Mouse (Mus musculus) lung, embryonic 15.5 days (tissue): ENCODE measurements around the gene Pitpnm1. TPM values are rescaled to one million over a fixed set of nuclear protein-coding genes. Genes with fewer than 3 reads are reported as not detected.

Experiments used
- ATAC-seq: fragments of 200-750 bp; cut with Nextera tagmentation; 2 replicates; pipeline ENCODE4 v1.8.0; 2017; ENCODE audit warnings: moderate number of reproducible peaks, borderline replicate concordance; ENCODE audit not compliant: low FRiP score, low TSS enrichment; ENCODE audit errors: extremely low read depth
- H3K27ac ChIP-seq: fragments of 300-500 bp; sonication (generic); 2 replicates; pipeline ENCODE4 v1.5.1; 2015; ENCODE audit warnings: moderate library complexity, mild to moderate bottlenecking, inconsistent platforms
- H3K27me3 ChIP-seq: fragments of 300-500 bp; sonication (generic); 2 replicates; pipeline ENCODE4 v1.6.1; 2015; ENCODE audit warnings: inconsistent platforms
- H3K36me3 ChIP-seq: fragments of 300-500 bp; sonication (generic); 2 replicates; pipeline ENCODE4 v1.6.1; 2015; ENCODE audit warnings: inconsistent platforms
- H3K4me1 ChIP-seq: fragments of 300-500 bp; sonication (generic); 2 replicates; pipeline ENCODE4 v1.6.1; 2015; ENCODE audit warnings: inconsistent platforms
- H3K4me2 ChIP-seq: fragments of 300-500 bp; sonication (generic); 2 replicates; pipeline ENCODE4 v1.6.1; 2015; ENCODE audit warnings: inconsistent platforms, mild to moderate bottlenecking, moderate library complexity
- H3K4me3 ChIP-seq: fragments of 300-500 bp; sonication (generic); 2 replicates; pipeline ENCODE4 v1.5.1; 2015; ENCODE audit warnings: mild to moderate bottlenecking, inconsistent platforms
- H3K9ac ChIP-seq: fragments of 300-500 bp; sonication (generic); 2 replicates; pipeline ENCODE4 v1.6.1; 2015; ENCODE audit warnings: inconsistent platforms
- H3K9me3 ChIP-seq: fragments of 300-500 bp; sonication (generic); 2 replicates; pipeline ENCODE4 v1.6.1; 2016; ENCODE audit warnings: inconsistent platforms
- WGBS: fragments of 180-500 bp; shearing (Covaris S2); methylation state at CpG from one replicate; pipeline ENCODE4 v1.1.7; 2015; 5-methylcytosine and 5-hydroxymethylcytosine counted together
- polyA plus RNA-seq: library from polyadenylated mRNA; unstranded; fragments of >200 nt; fragmentation: Nextera tagmentation; extraction: Ambion mirVana; gene quantifications from 2 replicates; pipeline ENCODE4 v1.2.1, GENCODE M21; 2015

Gene Pitpnm1
- polyA plus RNA-seq, 1 experiment from 2014 or later: 13.8 TPM

- no peak overlapping the region for H3K4me3 ChIP-seq
- 71% methylated on average over 13 of the region's 13 CpGs for WGBS
- no peak for ATAC-seq
- H3K4me1 ChIP-seq: peaks cover 2% of the 10 kb centered on the region
- H3K27ac ChIP-seq: no peak overlapping the region
- peaks cover 45% of the 10 kb centered on the region for H3K36me3 ChIP-seq
- H3K4me2 ChIP-seq: no peak overlapping the region
- no peaks in the 10 kb centered on the region for H3K27me3 ChIP-seq
- H3K9ac ChIP-seq: no peak overlapping the region
- H3K9me3 ChIP-seq: no peaks in the 10 kb centered on the region
Measured at GRCm38 (mm10) chr19:4154437-4155222, 54.8 kb downstream of the Pitpnm1 start.

GRCm38 (mm10) chr19:4155223-4156072 is 55.6 kb downstream of the Pitpnm1 start:
- H3K9ac ChIP-seq: no peak overlapping the region
- H3K4me1 ChIP-seq: no peaks in the 10 kb centered on the region
- H3K36me3 ChIP-seq: peaks cover 50% of the 10 kb centered on the region
- H3K4me3 ChIP-seq: no peak overlapping the region
- 75% methylated on average over 6 of the region's 6 CpGs for WGBS
- H3K9me3 ChIP-seq: no peaks in the 10 kb centered on the region
- ATAC-seq: no peak
- H3K4me2 ChIP-seq: no peak overlapping the region
- no peaks in the 10 kb centered on the region for H3K27me3 ChIP-seq
- no peak overlapping the region for H3K27ac ChIP-seq

- no peaks in the 10 kb centered on the region for H3K4me1 ChIP-seq
- H3K4me2 ChIP-seq: no peak overlapping the region
- no peak overlapping the region for H3K9ac ChIP-seq
- no peak overlapping the region for H3K4me3 ChIP-seq
- ATAC-seq: no peak
- 75% methylated on average over 20 of the region's 20 CpGs for WGBS
- H3K27ac ChIP-seq: no peak overlapping the region
- H3K9me3 ChIP-seq: no peaks in the 10 kb centered on the region
- H3K27me3 ChIP-seq: no peaks in the 10 kb centered on the region
- H3K36me3 ChIP-seq: peaks cover 53% of the 10 kb centered on the region
Measured at GRCm38 (mm10) chr19:4156073-4156579, 56.3 kb downstream of the Pitpnm1 start.

DNA sequence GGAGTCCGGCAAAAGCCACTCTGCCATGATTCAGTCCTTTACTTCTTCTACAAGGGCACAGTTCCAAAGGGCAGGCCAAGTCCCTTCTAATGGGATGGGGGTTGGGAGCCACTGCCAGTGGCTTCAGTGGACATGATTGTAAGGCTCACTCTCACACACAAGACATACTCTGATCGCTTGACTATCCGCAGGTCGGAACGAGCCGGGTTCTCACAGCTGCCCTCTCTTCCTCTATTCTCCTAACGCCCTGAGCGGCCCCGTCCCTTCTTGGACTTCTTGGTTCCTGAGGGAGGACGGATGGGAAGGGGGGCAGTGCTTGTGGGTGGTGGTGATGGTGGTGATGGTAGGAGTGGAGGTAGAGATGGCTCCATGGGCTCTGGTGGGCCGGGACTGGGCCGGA is 57.0 kb downstream of the Pitpnm1 start:
- H3K4me1 ChIP-seq: peaks cover 1% of the 10 kb centered on the region; the same call in 1 of the 2 replicates
- H3K4me2 ChIP-seq: no peak overlapping the region
- no peaks in the 10 kb centered on the region for H3K9me3 ChIP-seq
- no peak overlapping the region for H3K27ac ChIP-seq
- no peak overlapping the region for H3K9ac ChIP-seq
- H3K4me3 ChIP-seq: no peak overlapping the region
- H3K36me3 ChIP-seq: peaks cover 56% of the 10 kb centered on the region
- H3K27me3 ChIP-seq: no peaks in the 10 kb centered on the region
- ATAC-seq: no peak
- WGBS: 86% methylated on average over 12 of the region's 12 CpGs

GRCm38 (mm10) chr19:4159049-4159448 is 59.3 kb downstream of the Pitpnm1 start:
- WGBS: 94% methylated on average over 8 of the region's 8 CpGs
- Histone ChIP-seq H3K4me1 (peaks cover 18% of the 10 kb centered on the region), H3K4me2 (no peak overlapping the region), H3K36me3 (peaks cover 50% of the 10 kb centered on the region), H3K27me3 (no peaks in the 10 kb centered on the region), H3K27ac (no peak overlapping the region), H3K9me3 (no peaks in the 10 kb centered on the region), H3K9ac (no peak overlapping the region), H3K4me3 (no peak overlapping the region)
- ATAC-seq: no peak

GRCm38 (mm10) chr19:4162646-4163542 is 63.1 kb downstream of the Pitpnm1 start, which contains the start of gene Rps6kb2:
Gene Rps6kb2, minus strand, starts transcription at chr19:4163354.
- WGBS: 5% methylated on average over 42 of the region's 42 CpGs

DNA sequence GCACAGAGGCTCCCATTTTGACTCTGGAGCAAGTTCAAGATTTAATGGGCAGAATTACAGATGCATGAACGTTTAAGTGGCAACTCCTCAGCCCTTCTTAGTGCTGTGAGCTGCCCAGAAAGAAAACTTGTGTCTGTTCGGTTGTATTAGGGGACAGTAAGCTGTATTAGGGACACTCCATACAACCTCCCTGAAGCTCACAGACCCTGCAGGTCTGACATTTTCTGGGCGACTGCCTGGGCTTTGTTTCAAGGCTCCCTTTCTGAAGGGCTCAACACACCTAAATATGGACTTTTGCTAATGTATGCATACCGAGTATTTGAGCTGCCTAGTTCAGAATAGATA is 63.7 kb downstream of the Pitpnm1 start:
- Histone ChIP-seq H3K4me2 (peak overlapping the region; percentile 88), H3K4me3 (peak overlapping the region; percentile 72), H3K9ac (peak overlapping the region; percentile 70), H3K27ac (peak overlapping the region; percentile 55), H3K9me3 (no peaks in the 10 kb centered on the region), H3K36me3 (peaks cover 31% of the 10 kb centered on the region), H3K27me3 (no peaks in the 10 kb centered on the region), H3K4me1 (peaks cover 18% of the 10 kb centered on the region)
- 27% methylated on average over 4 of the region's 4 CpGs for WGBS
- no peak; the same call in 1 of the 2 replicates for ATAC-seq

More at GRCm38 (mm10) chr19:4162646-4163542, 63.1 kb downstream of the Pitpnm1 start, which contains the start of gene Rps6kb2:
- no peaks in the 10 kb centered on the region for H3K27me3 ChIP-seq
- H3K9ac ChIP-seq: peak within 1 kb of the TSS; percentile 70
- peaks cover 18% of the 10 kb centered on the region for H3K4me1 ChIP-seq
- no peaks in the 10 kb centered on the region for H3K9me3 ChIP-seq
- peak within 1 kb of the TSS; percentile 55 for H3K27ac ChIP-seq
- H3K36me3 ChIP-seq: peaks cover 37% of the 10 kb centered on the region
- H3K4me2 ChIP-seq: peak within 1 kb of the TSS; percentile 88
- H3K4me3 ChIP-seq: peak within 1 kb of the TSS; percentile 72
- ATAC-seq: peak; percentile 82

Other genes with a start within 250 kb of the Pitpnm1 start
- gene Chka, start 248.2 kb upstream of the Pitpnm1 start, polyA plus RNA-seq: 55.8 and 68.1 TPM in 2 replicates
- 46.6 and 53.1 TPM in 2 replicates for gene Tcirg1, start 192.9 kb upstream of the Pitpnm1 start, polyA plus RNA-seq
- gene Ndufs8, start 187.2 kb upstream of the Pitpnm1 start, polyA plus RNA-seq: 303 and 306 TPM in 2 replicates
- gene Aldh3b1, start 170.2 kb upstream of the Pitpnm1 start, polyA plus RNA-seq: 3.5 and 4.6 TPM in 2 replicates
- gene Unc93b1, start 164.8 kb upstream of the Pitpnm1 start, polyA plus RNA-seq: 18.4 and 22.3 TPM in 2 replicates
- 0.11 and 0.13 TPM in 2 replicates for gene Aldh3b3, start 141.4 kb upstream of the Pitpnm1 start, polyA plus RNA-seq
- gene Aldh3b2, start 127.7 kb upstream of the Pitpnm1 start, polyA plus RNA-seq: 1.3 and 1.5 TPM in 2 replicates
- 11.1 and 12.5 TPM in 2 replicates for gene Acy3, start 113.4 kb upstream of the Pitpnm1 start, polyA plus RNA-seq
- gene Tbx10, start 107.2 kb upstream of the Pitpnm1 start, polyA plus RNA-seq: not detected in 2 replicates
- gene Nudt8, start 99.4 kb upstream of the Pitpnm1 start, polyA plus RNA-seq: 25.9 and 28.0 TPM in 2 replicates
- 2.3 and 2.4 TPM in 2 replicates for gene Gm49405, start 99.4 kb upstream of the Pitpnm1 start, polyA plus RNA-seq
- gene Doc2g, start 96.7 kb upstream of the Pitpnm1 start, polyA plus RNA-seq: 3.6 and 4.9 TPM in 2 replicates
- gene Ndufv1, start 87.2 kb upstream of the Pitpnm1 start, polyA plus RNA-seq: 191 and 199 TPM in 2 replicates
- 470 and 486 TPM in 2 replicates for gene Gstp1, start 62.0 kb upstream of the Pitpnm1 start, polyA plus RNA-seq
- gene Gstp2, start 54.0 kb upstream of the Pitpnm1 start, polyA plus RNA-seq: 3.9 and 5.2 TPM in 2 replicates
- gene Gstp3, start 40.4 kb upstream of the Pitpnm1 start, polyA plus RNA-seq: 0.22 and 0.83 TPM in 2 replicates
- not detected in 2 replicates for gene Cabp2, start 18.4 kb upstream of the Pitpnm1 start, polyA plus RNA-seq
- 100 and 103 TPM in 2 replicates for gene Cdk2ap2, start 2.8 kb upstream of the Pitpnm1 start, polyA plus RNA-seq
- gene Aip, start 25.9 kb downstream of the Pitpnm1 start, polyA plus RNA-seq: 104 and 106 TPM in 2 replicates
- not detected in 2 replicates for gene Gpr152, start 39.8 kb downstream of the Pitpnm1 start, polyA plus RNA-seq
- 0.11 TPM in 1 of 2 replicates, not detected in the other for gene Cabp4, start 44.0 kb downstream of the Pitpnm1 start, polyA plus RNA-seq
- gene Coro1b, start 48.6 kb downstream of the Pitpnm1 start, polyA plus RNA-seq: 157 and 168 TPM in 2 replicates
- gene Ptprcap, start 53.6 kb downstream of the Pitpnm1 start, polyA plus RNA-seq: 3.4 and 13.5 TPM in 2 replicates
- gene Rps6kb2, start 63.4 kb downstream of the Pitpnm1 start, polyA plus RNA-seq: 45.0 and 49.4 TPM in 2 replicates
- 2.4 and 2.8 TPM in 2 replicates for gene Carns1, start 75.5 kb downstream of the Pitpnm1 start, polyA plus RNA-seq
- gene Tbc1d10c, start 91.3 kb downstream of the Pitpnm1 start, polyA plus RNA-seq: 2.5 and 6.7 TPM in 2 replicates
- gene Ppp1ca, start 92.1 kb downstream of the Pitpnm1 start, polyA plus RNA-seq: 974 TPM in 2 replicates
- 32.5 and 34.7 TPM in 2 replicates for gene Rad9a, start 101.7 kb downstream of the Pitpnm1 start, polyA plus RNA-seq
- gene Clcf1, start 114.2 kb downstream of the Pitpnm1 start, polyA plus RNA-seq: 4.7 and 5.5 TPM in 2 replicates
- not detected in 2 replicates for gene AC109138.7, start 114.4 kb downstream of the Pitpnm1 start, polyA plus RNA-seq
- gene Pold4, start 131.9 kb downstream of the Pitpnm1 start, polyA plus RNA-seq: 27.6 and 32.4 TPM in 2 replicates
- 15.2 and 16.9 TPM in 2 replicates for gene Ssh3, start 169.2 kb downstream of the Pitpnm1 start, polyA plus RNA-seq
- 3.3 and 4.2 TPM in 2 replicates for gene Ankrd13d, start 183.1 kb downstream of the Pitpnm1 start, polyA plus RNA-seq
- 16.2 and 16.7 TPM in 2 replicates for gene Grk2, start 206.2 kb downstream of the Pitpnm1 start, polyA plus RNA-seq